In genomic region chr11:11944082-11944349, GRCm38 (mm10) we compare ENCODE assay signal across 26 mouse cellular contexts. TPM values are rescaled to one million over a fixed set of nuclear protein-coding genes. Genes with fewer than 3 reads are reported as not detected.
DNase-seq lines count a peak whose midpoint lies in the region; ATAC-seq and TF ChIP-seq lines count a peak whose summit lies in the region.
"Had no signal": no experiment of that assay in that cellular context is flagged by ENCODE, and none has a peak within 500 bp of the region (broad histone marks: within the 10 kb centered on the region; RNA-seq: fewer than 3 reads in every experiment).

No protein-coding gene starts in this region.

- H3K9ac ChIP-seq in embryonic facial prominence, embryonic 12.5 days, result no peak overlapping the region
- H3K9ac ChIP-seq in heart, embryonic 14.5 days (ENCODE audit: low read length), result no peak overlapping the region
- no peak overlapping the region for H3K9ac ChIP-seq in heart, adult 2 months (ENCODE audit: low read depth, low read length)
- no peak overlapping the region for H3K9ac ChIP-seq in limb, embryonic 12.5 days (replicated peaks)
- no peak overlapping the region for H3K9ac ChIP-seq in midbrain, embryonic 15.5 days
- H3K9ac ChIP-seq: embryonic facial prominence, embryonic 15.5 days; hindbrain, embryonic 12.5 days had no signal

- intact Hi-C loops in heart, adult 2 months (cut with DNase I), result no loop called here

- no peak overlapping the region for H3K4me2 ChIP-seq in embryonic facial prominence, embryonic 12.5 days (replicated peaks)
- H3K4me2 ChIP-seq in heart, embryonic 14.5 days (ENCODE audit: low read length), result no peak overlapping the region
- no peak overlapping the region for H3K4me2 ChIP-seq in limb, embryonic 12.5 days
- no peak overlapping the region for H3K4me2 ChIP-seq in midbrain, embryonic 15.5 days
- H3K4me2 ChIP-seq: embryonic facial prominence, embryonic 15.5 days; hindbrain, embryonic 12.5 days had no signal

- ATAC-seq in embryonic facial prominence, embryonic 12.5 days (ENCODE audit: insufficient number of reproducible peaks, insufficient read depth, low FRiP score, low TSS enrichment), result no peak
- ATAC-seq in heart, embryonic 14.5 days (ENCODE audit: insufficient number of reproducible peaks, insufficient read depth, low FRiP score, low read depth), result no peak
- no peak for ATAC-seq in limb, embryonic 12.5 days (ENCODE audit: insufficient number of reproducible peaks, insufficient read depth, low FRiP score, low TSS enrichment, low read depth)
- ATAC-seq in midbrain, embryonic 15.5 days (replicated peaks), result no peak
- ATAC-seq: activated CD4-positive, CD25-positive, alpha-beta regulatory T cell, adult 4 months; CD4-positive, CD25-positive, alpha-beta regulatory T cell, adult 4 months; forebrain, embryonic 14.5 days; hindbrain, embryonic 16.5 days; inflammation-experienced regulatory T-cells, adult 6 months; Patski had no signal

- 0 out of 2 replicates have a peak overlapping the region, but pooled peaks have one; percentile 18 for H3K27ac ChIP-seq in embryonic facial prominence, embryonic 12.5 days
- no peak overlapping the region for H3K27ac ChIP-seq in embryonic facial prominence, embryonic 10.5 days (replicated peaks)
- H3K27ac ChIP-seq in heart, embryonic 14.5 days (replicated peaks in 1 of 2; ENCODE audit: control insufficient read depth in 1 of 2, insufficient read depth in 1 of 2, low read depth in 2 of 2, low read length in 2 of 2), result peak overlapping the region; percentile 14 to 88; a peak in 2 of 4 replicates
- H3K27ac ChIP-seq in heart, adult 2 months, result no peak overlapping the region
- H3K27ac ChIP-seq in limb, embryonic 12.5 days, result 0 out of 2 replicates have a peak overlapping the region, but pooled peaks have one; percentile 17
- no peak overlapping the region for H3K27ac ChIP-seq in limb, embryonic 10.5 days
- no peak overlapping the region for H3K27ac ChIP-seq in midbrain, embryonic 15.5 days
- H3K27ac ChIP-seq: forebrain, embryonic 10.5 days; gastrocnemius, adult 2 months; hindbrain, embryonic 12.5 days had no signal

- DNase-seq in embryonic facial prominence, embryonic 10.5 days (ENCODE audit: low spot score), result no peak
- no peak for DNase-seq in heart, adult 2 months
- no peak for DNase-seq in limb, embryonic 10.5 days (ENCODE audit: low spot score)
- DNase-seq: adrenal gland, postnatal 14 days; B cell, adult 2 months; cerebellum, adult 11-12 months; cerebellum, adult 9-10 months; cerebellum, postnatal 25 days; gastrocnemius, adult 2 months; gastrocnemius, postnatal 25 days; heart, postnatal 4 days; kidney, adult 11 months had no signal

- H3K27me3 ChIP-seq in embryonic facial prominence, embryonic 12.5 days, result no peaks in the 10 kb centered on the region
- H3K27me3 ChIP-seq in embryonic facial prominence, embryonic 10.5 days (replicated peaks; ENCODE audit: low read depth, poor library complexity, severe bottlenecking), result no peaks in the 10 kb centered on the region
- H3K27me3 ChIP-seq in heart, embryonic 14.5 days (ENCODE audit: control insufficient read depth, insufficient read depth, low read length), result no peaks in the 10 kb centered on the region
- no peaks in the 10 kb centered on the region for H3K27me3 ChIP-seq in heart, adult 2 months (ENCODE audit: control insufficient read depth, insufficient read depth, low read length)
- H3K27me3 ChIP-seq in limb, embryonic 12.5 days, result no peaks in the 10 kb centered on the region
- no peaks in the 10 kb centered on the region for H3K27me3 ChIP-seq in limb, embryonic 10.5 days (ENCODE audit: low read depth, poor library complexity, severe bottlenecking)
- H3K27me3 ChIP-seq in midbrain, embryonic 15.5 days (replicated peaks), result no peaks in the 10 kb centered on the region
- H3K27me3 ChIP-seq: embryonic facial prominence, embryonic 15.5 days; hindbrain, embryonic 12.5 days; Patski had no signal

- no peak for TF ChIP-seq EP300 in heart, adult 2 months (IDR thresholded peaks at IDR 0.05; ENCODE audit: insufficient read depth, low read depth, low read length)

- TF ChIP-seq CTCF in heart, adult 2 months (IDR thresholded peaks at IDR 0.05), result no peak

- H3K36me3 ChIP-seq in embryonic facial prominence, embryonic 12.5 days, result peaks cover 59% of the 10 kb centered on the region
- H3K36me3 ChIP-seq in embryonic facial prominence, embryonic 10.5 days (replicated peaks), result peaks cover 97% of the 10 kb centered on the region
- peaks cover 91% of the 10 kb centered on the region for H3K36me3 ChIP-seq in heart, embryonic 14.5 days (ENCODE audit: control insufficient read depth, insufficient read depth, low read length)
- peaks cover 6% of the 10 kb centered on the region for H3K36me3 ChIP-seq in heart, adult 2 months (ENCODE audit: control insufficient read depth, insufficient read depth, low read length)
- peaks cover 78% of the 10 kb centered on the region for H3K36me3 ChIP-seq in limb, embryonic 12.5 days
- H3K36me3 ChIP-seq in limb, embryonic 10.5 days, result peaks cover 98% of the 10 kb centered on the region
- H3K36me3 ChIP-seq in midbrain, embryonic 15.5 days (replicated peaks), result 0 out of 2 replicates have a peak, but pooled peaks cover 4% of the 10 kb centered on the region

- no peak overlapping the region for H3K4me3 ChIP-seq in embryonic facial prominence, embryonic 12.5 days
- H3K4me3 ChIP-seq in embryonic facial prominence, embryonic 10.5 days, result no peak overlapping the region
- H3K4me3 ChIP-seq in heart, embryonic 14.5 days (ENCODE audit: control insufficient read depth in 1 of 2, insufficient read depth in 1 of 2, low read depth in 1 of 2, low read length in 2 of 2), result no peak overlapping the region
- no peak overlapping the region for H3K4me3 ChIP-seq in heart, adult 2 months
- no peak overlapping the region for H3K4me3 ChIP-seq in limb, embryonic 12.5 days (replicated peaks)
- no peak overlapping the region for H3K4me3 ChIP-seq in limb, embryonic 10.5 days
- no peak overlapping the region for H3K4me3 ChIP-seq in midbrain, embryonic 15.5 days
- H3K4me3 ChIP-seq: embryonic facial prominence, embryonic 15.5 days; erythroblast, embryonic 14.5 days; forebrain, embryonic 10.5 days; gastrocnemius, adult 2 months; hindbrain, embryonic 12.5 days had no signal

- H3K4me1 ChIP-seq in embryonic facial prominence, embryonic 12.5 days, result peaks cover 32% of the 10 kb centered on the region
- H3K4me1 ChIP-seq in embryonic facial prominence, embryonic 10.5 days, result peaks cover 48% of the 10 kb centered on the region
- H3K4me1 ChIP-seq in heart, embryonic 14.5 days (ENCODE audit: control insufficient read depth in 2 of 2, insufficient read depth in 2 of 2, low read length in 2 of 2), result peaks cover 17 to 47% of the 10 kb centered on the region in 2 experiments
- H3K4me1 ChIP-seq in heart, adult 2 months (ENCODE audit: control insufficient read depth, insufficient read depth, low read length), result peaks cover 2% of the 10 kb centered on the region; the same call in 1 of the 2 replicates
- peaks cover 26% of the 10 kb centered on the region for H3K4me1 ChIP-seq in limb, embryonic 12.5 days (replicated peaks)
- peaks cover 24% of the 10 kb centered on the region for H3K4me1 ChIP-seq in limb, embryonic 10.5 days
- no peaks in the 10 kb centered on the region for H3K4me1 ChIP-seq in midbrain, embryonic 15.5 days

- H3K9me3 ChIP-seq in embryonic facial prominence, embryonic 12.5 days, result no peaks in the 10 kb centered on the region
- no peaks in the 10 kb centered on the region for H3K9me3 ChIP-seq in embryonic facial prominence, embryonic 10.5 days
- no peaks in the 10 kb centered on the region for H3K9me3 ChIP-seq in heart, embryonic 14.5 days (ENCODE audit: control insufficient read depth, low read length)
- H3K9me3 ChIP-seq in limb, embryonic 12.5 days, result no peaks in the 10 kb centered on the region
- H3K9me3 ChIP-seq in limb, embryonic 10.5 days (replicated peaks), result no peaks in the 10 kb centered on the region
- H3K9me3 ChIP-seq in midbrain, embryonic 15.5 days, result no peaks in the 10 kb centered on the region
- H3K9me3 ChIP-seq: embryonic facial prominence, embryonic 15.5 days; forebrain, embryonic 10.5 days; hindbrain, embryonic 12.5 days had no signal

- H3K79me2 ChIP-seq in heart, adult 2 months (replicated peaks; ENCODE audit: control insufficient read depth, insufficient read depth, low read length), result no peaks in the 10 kb centered on the region

- no peak for TF ChIP-seq POLR2A in heart, adult 2 months (IDR thresholded peaks at IDR 0.05; ENCODE audit: insufficient read depth, low read depth, low read length)

RNA-seq across cellular contexts. Expression of gene Ddc, which starts 46.1 kb away (rescaled TPM):
- polyA plus RNA-seq in embryonic facial prominence, embryonic 12.5 days (2016; fragmentation: Nextera tagmentation; extraction: Ambion mirVana), result 10.8 and 13.5 TPM in 2 replicates
- 6.9 and 8.8 TPM in 2 replicates for polyA plus RNA-seq in embryonic facial prominence, embryonic 10.5 days (2016; fragmentation: Nextera tagmentation; extraction: Ambion mirVana)
- polyA plus RNA-seq in heart, embryonic 14.5 days (2014; fragmentation: Nextera tagmentation; extraction: Ambion mirVana), result 114 and 117 TPM in 2 replicates
- total RNA-seq in heart, adult 2 months (2021), result 1 to 10 TPM in 1 of 2 experiments, under 1 TPM in 1; 0.91 to 1.3 TPM
- 2.3 and 4.4 TPM in 2 replicates for polyA plus RNA-seq in heart, adult 2 months (2012; rRNA removed)
- 11.9 and 13.0 TPM in 2 replicates for polyA plus RNA-seq in limb, embryonic 12.5 days (2016; fragmentation: Nextera tagmentation; extraction: Ambion mirVana)
- polyA plus RNA-seq in limb, embryonic 10.5 days (2016; fragmentation: Nextera tagmentation; extraction: Ambion mirVana), result 5.5 and 6.2 TPM in 2 replicates
- 20.4 and 21.1 TPM in 2 replicates for polyA plus RNA-seq in midbrain, embryonic 15.5 days (2015; fragmentation: Nextera tagmentation; extraction: Ambion mirVana)

Comparison
In these comparisons a context has a peak if more than half of its experiments do, and no peak if none do; other contexts are left out.
1. H3K27ac ChIP-seq: peak in embryonic facial prominence, embryonic 12.5 days (single experiment), heart, embryonic 14.5 days (2 of 2) and limb, embryonic 12.5 days (single experiment); none in embryonic facial prominence, embryonic 10.5 days (single experiment), heart, adult 2 months (single experiment), limb, embryonic 10.5 days (single experiment) and midbrain, embryonic 15.5 days (single experiment).